Mouse (Mus musculus) liver, postnatal 0 days (tissue): ENCODE measurements around the gene Blvrb.

Experiments used
- CTCF ChIP-seq: sonication (generic); IDR thresholded peaks from 2 replicates; pipeline ENCODE4 v1.5.1; 2016; ENCODE audit warnings: antibody characterized with exemption, low read depth
- EP300 ChIP-seq: IDR thresholded peaks from 2 replicates; pipeline ENCODE4 v1.6.1; 2016; ENCODE audit warnings: antibody characterized with exemption, low read depth, mild to moderate bottlenecking

- no peak for TF ChIP-seq EP300
- TF ChIP-seq CTCF, result no peak
Observed at GRCm38 (mm10) chr7:27417151-27417550, 30.6 kb upstream of the Blvrb start.
